In genomic region chr1:153332444-153333295, GRCm38 (mm10) we compare ENCODE assay signal across 8 mouse cellular contexts. TPM values are rescaled to one million over a fixed set of nuclear protein-coding genes. Genes with fewer than 3 reads are reported as not detected.
DNase-seq lines count a peak whose midpoint lies in the region; ATAC-seq and TF ChIP-seq lines count a peak whose summit lies in the region.

Gene Lamc1, minus strand, starts transcription at chr1:153332786.

- intact Hi-C loops in gastrocnemius, adult 2 months (cut with DNase I) = loop anchor here (5.0 kb wide), 4 partner anchors 40 to 95 kb away; no protein-coding TSS in a partner anchor
- intact Hi-C loops in left cerebral cortex, adult 2 months (cut with DNase I) = loop anchor here (2.0 to 5.0 kb wide), 5 partner anchors 24 to 430 kb away; partner anchors contain the start of genes Lamc2 and Smg7

- H3K4me3 ChIP-seq in gastrocnemius, adult 2 months = peak within 1 kb of the TSS; percentile 98
- peak within 1 kb of the TSS; percentile 85 for H3K4me3 ChIP-seq in hindbrain, embryonic 16.5 days (ENCODE audit: low read length)
- H3K4me3 ChIP-seq in left cerebral cortex, adult 2 months = peak within 1 kb of the TSS; percentile 74
- H3K4me3 ChIP-seq in macrophage (ENCODE audit: inconsistent target) = peak within 1 kb of the TSS; percentile 57

- H3K36me3 ChIP-seq in hindbrain, embryonic 16.5 days (ENCODE audit: control insufficient read depth, insufficient read depth, low read length) = no peaks in the 10 kb centered on the region
- no peaks in the 10 kb centered on the region for H3K36me3 ChIP-seq in macrophage (ENCODE audit: inconsistent target)

- H3K4me1 ChIP-seq in hindbrain, embryonic 16.5 days (ENCODE audit: control insufficient read depth, insufficient read depth, low read depth, low read length) = peaks cover 25% of the 10 kb centered on the region

- peak within 1 kb of the TSS; percentile 94 for H3K9ac ChIP-seq in hindbrain, embryonic 16.5 days (ENCODE audit: low read depth, low read length)

- DNase-seq in ZHBTc4 (ENCODE audit: low read depth, low spot score) = peak; percentile 98
- DNase-seq in cerebellum, postnatal 25 days = peak; percentile 80 to 88
- DNase-seq in gastrocnemius, adult 2 months = peak; percentile 98
- peak; percentile 79 to 81 for DNase-seq in left cerebral cortex, adult 2 months (ENCODE audit: extremely low spot score in 1 of 2, low spot score in 2 of 2)
- peak; percentile 82 for DNase-seq in right cerebral cortex, adult 18-20 months
- peak; percentile 89 for DNase-seq in urinary bladder, adult 2 months (ENCODE audit: low spot score)

- H3K9me3 ChIP-seq in hindbrain, embryonic 16.5 days (ENCODE audit: control insufficient read depth, low read length) = no peaks in the 10 kb centered on the region

- peak within 1 kb of the TSS; percentile 98 for H3K27ac ChIP-seq in gastrocnemius, adult 2 months
- H3K27ac ChIP-seq in hindbrain, embryonic 16.5 days (ENCODE audit: low read depth, low read length) = peak within 1 kb of the TSS; percentile 90
- peak within 1 kb of the TSS; percentile 95 for H3K27ac ChIP-seq in left cerebral cortex, adult 2 months
- peak within 1 kb of the TSS; percentile 32; the same call in 1 of the 2 replicates for H3K27ac ChIP-seq in macrophage

- H3K4me2 ChIP-seq in hindbrain, embryonic 16.5 days (ENCODE audit: low read length) = peak within 1 kb of the TSS; percentile 97

- peak; percentile 92 for ATAC-seq in hindbrain, embryonic 16.5 days

- no peaks in the 10 kb centered on the region for H3K27me3 ChIP-seq in hindbrain, embryonic 16.5 days (replicated peaks; ENCODE audit: control insufficient read depth, insufficient read depth, low read length)

- H3K79me2 ChIP-seq in macrophage (ENCODE audit: inconsistent target) = peaks cover 19% of the 10 kb centered on the region

- TF ChIP-seq CTCF in gastrocnemius, adult 2 months (IDR thresholded peaks at IDR 0.05) = no peak
- no peak for TF ChIP-seq CTCF in left cerebral cortex, adult 2 months (IDR thresholded peaks at IDR 0.05)

- WGBS in hindbrain, embryonic 16.5 days = under 1% methylated on average over 70 of the region's 85 CpGs
- under 1% methylated on average over 74 of the region's 85 CpGs for WGBS in macrophage (ENCODE audit: missing documents)

RNA-seq across cellular contexts. Expression of gene Lamc1, which starts in this region (rescaled TPM):
- 10 to 100 TPM; 67.7 to 71.6 TPM for total RNA-seq in gastrocnemius, adult 2 months (2021)
- 15.4 and 19.1 TPM in 2 replicates for polyA plus RNA-seq in hindbrain, embryonic 16.5 days (2015; fragmentation: Nextera tagmentation; extraction: Ambion mirVana)
- total RNA-seq in left cerebral cortex, adult 2 months (2021) = 10 to 100 TPM; 22.0 to 26.4 TPM
- total RNA-seq in macrophage (2018; cell fraction: chromatin; rRNA removed) = 10 to 100 TPM in 21 of 26 experiments, 1 to 10 TPM in 5; 5.8 to 60.1 (median 25.6) TPM
- total RNA-seq in macrophage (2018; cell fraction: cytosol; rRNA removed) = 10 to 100 TPM in 20 of 26 experiments, 1 to 10 TPM in 6; 5.9 to 30.9 (median 16.5) TPM
- total RNA-seq in macrophage (2018; cell fraction: nucleus; rRNA removed) = 10 to 100 TPM; 16.2 to 60.5 (median 32.5) TPM
- polyA plus RNA-seq in macrophage (2018) = 14.7 to 21.0 TPM (median 18.9 TPM) in 3 replicates
- polyA plus RNA-seq in urinary bladder, adult 2 months (2012; rRNA removed) = 191 and 224 TPM in 2 replicates

Comparison
In these comparisons a context has a peak if more than half of its experiments do, and no peak if none do; other contexts are left out.
1. Peak in every context shown above with its lines: DNase-seq, ATAC-seq, H3K4me3 ChIP-seq and H3K27ac ChIP-seq.
2. H3K27ac ChIP-seq: peak in every context shown above with its lines; median percentile 98 in gastrocnemius, adult 2 months; 95 in left cerebral cortex, adult 2 months; 90 in hindbrain, embryonic 16.5 days; 32 in macrophage.